Mouse (Mus musculus) right cerebral cortex, postnatal 14 days (tissue): ENCODE measurements around the gene A030014E15Rik.
"Not testable (repeated sequence)": the region's sequence is repeated elsewhere in the genome, so short reads cannot be mapped to it uniquely, and the experiment has no call there.

Experiments used
- DNase-seq: peaks from one replicate; pipeline ENCODE4 v3.0.0; 2022

Gene A030014E15Rik

GRCm38 (mm10) chr1:82924650-82925049, at the start of gene A030014E15Rik:
A030014E15Rik (plus strand) TSS chr1:82924917.
- DNase-seq = no peak

DNA sequence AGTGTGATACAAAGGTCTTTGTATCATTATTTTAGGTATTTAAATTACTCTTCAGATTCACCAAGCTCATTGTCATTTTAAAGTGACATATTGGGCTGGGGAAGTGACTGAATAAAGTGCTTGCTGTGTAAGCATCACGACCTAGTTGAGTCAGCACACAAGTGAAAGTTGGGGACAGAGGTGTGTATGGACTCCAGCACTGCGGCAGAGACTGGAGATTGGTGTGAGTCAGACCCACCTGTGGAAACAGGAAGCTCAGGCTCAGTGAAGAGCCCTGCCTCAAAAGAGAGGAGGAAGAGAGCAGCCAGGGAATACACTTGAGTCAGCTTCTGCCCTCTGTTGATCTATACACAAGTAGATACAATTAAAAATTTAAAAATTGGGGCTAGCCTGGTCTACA, 45.5 kb upstream of the A030014E15Rik start:
- no peak for DNase-seq

- no peak for DNase-seq
Measured at GRCm38 (mm10) chr1:82880196-82880595, 44.5 kb upstream of the A030014E15Rik start.

DNA sequence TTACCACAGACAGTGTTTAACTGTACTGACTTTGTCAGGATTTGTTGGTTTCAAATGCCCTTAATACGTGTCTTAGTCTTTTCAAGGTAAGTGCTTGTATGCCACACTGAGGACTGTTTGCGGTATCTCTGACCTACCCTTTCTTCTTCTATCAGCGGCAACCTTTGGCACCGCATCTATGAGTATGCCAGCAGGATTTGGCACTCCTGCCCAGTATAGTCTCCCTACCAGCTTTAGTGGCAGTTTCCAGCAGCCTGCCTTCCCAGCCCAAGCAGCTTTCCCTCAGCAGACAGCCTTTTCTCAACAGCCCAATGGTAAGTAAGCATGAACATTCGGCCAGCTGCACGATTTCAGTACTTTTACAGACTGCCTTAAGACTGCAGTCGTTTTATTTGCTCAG, 31.4 kb upstream of the A030014E15Rik start:
- DNase-seq = no peak

DNA sequence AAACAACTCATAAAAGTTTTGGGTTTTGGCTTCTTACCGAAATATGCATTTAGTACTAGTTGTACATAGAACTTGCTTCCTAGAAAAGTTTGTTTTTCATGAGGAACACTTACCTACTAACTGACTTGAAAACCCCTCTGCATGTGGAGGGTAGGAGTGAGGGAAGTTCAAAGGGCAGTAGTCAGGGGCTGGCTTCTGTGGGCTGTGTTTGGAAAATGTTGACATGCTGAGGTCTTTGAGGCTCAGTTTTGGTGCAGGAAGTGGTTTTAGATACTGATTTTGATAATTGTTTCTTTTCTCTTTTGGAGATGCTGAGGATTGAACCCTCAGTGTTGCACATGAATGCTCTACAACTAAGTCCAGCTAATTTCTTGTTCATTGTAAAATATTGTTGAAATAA, 24.1 kb upstream of the A030014E15Rik start:
- no peak for DNase-seq

- DNase-seq = no peak
Measured at GRCm38 (mm10) chr1:82901201-82901600, 23.5 kb upstream of the A030014E15Rik start.

GRCm38 (mm10) chr1:82905886-82906285, 18.8 kb upstream of the A030014E15Rik start:
- DNase-seq = no peak

- DNase-seq = no peak
Measured at GRCm38 (mm10) chr1:82913025-82913424, 11.7 kb upstream of the A030014E15Rik start, which contains the start of gene A030005L19Rik. A030005L19Rik (plus strand) TSS chr1:82913325.

DNA sequence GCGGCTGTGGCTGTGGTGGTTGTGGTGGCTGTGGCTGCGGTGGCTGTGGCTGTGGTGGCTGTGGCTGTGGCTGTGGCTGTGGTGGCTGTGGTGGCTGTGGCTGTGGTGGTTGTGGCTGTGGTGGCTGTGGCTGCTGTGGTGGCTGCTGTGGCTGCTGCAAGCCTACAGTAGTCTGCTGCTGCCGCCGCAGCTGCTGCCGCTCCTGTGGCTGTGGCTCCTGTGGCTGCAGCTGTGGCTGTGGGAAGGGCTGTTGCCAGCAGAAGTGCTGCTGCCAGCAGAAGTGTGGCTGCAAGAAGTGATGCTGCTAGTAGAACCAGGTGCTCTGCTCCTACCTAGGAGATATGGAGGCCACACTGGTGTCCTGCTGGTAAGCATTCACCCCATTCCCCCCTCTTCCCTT, 11.3 kb upstream of the A030014E15Rik start:
- DNase-seq = not testable (repeated sequence)

- DNase-seq = not testable (repeated sequence)
Measured at GRCm38 (mm10) chr1:82930558-82930957, 5.8 kb downstream of the A030014E15Rik start.

- DNase-seq = not testable (repeated sequence)
Measured at GRCm38 (mm10) chr1:82931326-82931725, 6.6 kb downstream of the A030014E15Rik start, which contains the start of gene Gm6217. Gm6217 (minus strand) TSS chr1:82931399.

DNA sequence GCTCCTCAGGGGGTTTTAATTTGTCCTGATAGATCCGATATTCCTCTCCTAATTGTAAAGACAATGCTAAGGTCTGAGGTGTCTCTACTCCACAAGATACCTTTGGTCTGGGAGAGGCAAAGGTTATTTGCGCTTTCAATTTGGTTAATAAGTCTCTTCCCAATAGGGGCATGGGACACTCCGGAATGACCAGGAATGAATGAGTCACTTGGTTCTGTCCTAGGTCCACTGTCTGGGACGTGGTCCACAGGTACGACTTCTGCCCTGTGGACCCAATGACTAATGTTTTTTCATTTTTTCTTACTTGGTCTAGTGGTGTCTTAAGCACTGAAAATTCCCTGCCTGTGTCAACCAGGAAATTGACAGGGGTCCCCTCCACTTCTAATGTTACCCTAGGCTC, 13.9 kb downstream of the A030014E15Rik start:
- DNase-seq = no peak

DNA sequence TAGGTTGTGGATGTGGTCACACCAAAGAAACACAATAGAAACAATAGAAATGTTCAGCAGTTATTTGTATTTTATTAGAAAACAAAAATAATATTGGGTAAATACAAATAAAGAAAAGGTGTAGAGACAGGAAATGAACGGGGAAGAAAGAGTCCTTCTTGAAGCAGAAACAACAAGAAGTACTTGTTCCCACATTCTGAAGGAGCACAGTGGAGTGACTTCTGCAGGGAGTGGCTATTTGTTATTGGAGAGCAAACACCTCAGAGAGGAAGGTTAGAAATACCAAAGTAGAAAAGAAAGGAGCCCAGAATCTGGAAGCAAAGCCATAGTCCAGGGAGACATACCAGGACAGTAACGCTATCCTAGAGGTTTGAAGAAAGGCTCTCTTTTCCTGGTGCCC, 17.8 kb downstream of the A030014E15Rik start:
- DNase-seq = not testable (repeated sequence)

DNA sequence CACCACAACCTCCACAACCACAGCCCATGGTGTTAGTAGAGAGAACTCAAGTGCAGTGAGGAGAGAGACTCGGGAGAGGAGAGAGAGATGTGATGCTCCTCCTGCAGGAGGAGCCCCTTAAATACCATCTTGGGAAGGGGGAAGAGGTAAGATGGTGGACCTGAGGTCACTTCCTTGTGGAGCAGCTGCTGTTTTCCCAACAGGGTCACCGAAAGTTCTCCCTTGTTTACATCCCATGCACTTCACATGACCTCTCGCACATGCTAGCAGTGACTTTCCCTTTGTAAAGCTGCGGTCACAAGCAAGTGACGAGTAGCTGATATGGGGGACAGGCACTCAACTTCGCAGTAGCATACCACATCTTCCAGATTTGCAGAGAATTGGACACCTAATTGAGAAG, 18.6 kb downstream of the A030014E15Rik start, which contains the start of gene A030003K21Rik:
Gene A030003K21Rik (minus strand): TSS at position 94 of the 400 bp plus-strand sequence.
- DNase-seq = not testable (repeated sequence)

DNA sequence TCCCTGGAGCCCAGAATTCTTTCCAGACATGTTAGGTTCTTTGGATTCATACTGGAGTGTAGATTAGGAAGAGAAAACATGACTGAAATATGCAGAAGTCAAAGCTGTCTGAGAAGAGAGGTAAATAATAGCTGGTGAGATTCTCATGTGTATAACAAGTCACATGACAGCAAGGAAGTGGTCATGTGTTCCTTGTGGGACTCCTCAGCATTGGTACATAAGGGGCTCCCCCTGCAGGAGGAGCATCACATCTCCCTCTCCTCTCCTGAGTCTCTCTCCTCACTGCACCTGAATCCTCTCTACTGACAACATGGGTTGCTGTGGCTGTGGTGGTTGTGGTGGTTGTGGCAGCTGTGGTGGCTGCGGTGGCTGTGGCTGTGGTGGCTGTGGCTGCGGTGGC, 21.3 kb downstream of the A030014E15Rik start:
- DNase-seq = not testable (repeated sequence)

- no peak for DNase-seq
Measured at GRCm38 (mm10) chr1:82948601-82949000, 23.9 kb downstream of the A030014E15Rik start.

- DNase-seq = not testable (repeated sequence)
Measured at GRCm38 (mm10) chr1:82955913-82956312, 31.2 kb downstream of the A030014E15Rik start, which contains the start of gene Gm7544. Gm7544 (minus strand) TSS chr1:82956013.

GRCm38 (mm10) chr1:82959870-82960385, 35.2 kb downstream of the A030014E15Rik start, which contains the start of gene Gm47955:
Gm47955 (plus strand) TSS chr1:82960286.
- no peak for DNase-seq

DNA sequence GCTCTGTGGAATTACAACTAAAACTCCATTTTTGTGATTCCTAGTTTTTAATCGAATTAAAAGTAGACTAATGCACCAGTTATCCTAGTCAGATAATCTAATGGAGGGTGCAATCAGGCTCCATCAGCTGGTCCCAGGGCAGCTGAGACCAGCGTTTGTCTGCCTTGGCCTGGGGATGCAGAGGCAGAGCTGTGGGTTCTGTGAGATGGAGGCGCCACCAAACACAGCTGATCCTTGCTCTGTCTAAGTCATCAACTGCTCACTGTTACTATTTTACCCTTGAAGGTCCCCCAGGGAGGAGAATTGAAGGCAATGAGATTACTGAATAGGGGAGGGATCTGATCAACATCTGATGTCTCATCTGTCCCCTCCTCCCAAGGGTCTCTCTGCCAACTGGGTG, 41.7 kb downstream of the A030014E15Rik start:
- no peak for DNase-seq

GRCm38 (mm10) chr1:82972046-82972445, 47.3 kb downstream of the A030014E15Rik start:
- DNase-seq = no peak

- no peak for DNase-seq
Measured at GRCm38 (mm10) chr1:82973244-82973643, 48.5 kb downstream of the A030014E15Rik start.

DNA sequence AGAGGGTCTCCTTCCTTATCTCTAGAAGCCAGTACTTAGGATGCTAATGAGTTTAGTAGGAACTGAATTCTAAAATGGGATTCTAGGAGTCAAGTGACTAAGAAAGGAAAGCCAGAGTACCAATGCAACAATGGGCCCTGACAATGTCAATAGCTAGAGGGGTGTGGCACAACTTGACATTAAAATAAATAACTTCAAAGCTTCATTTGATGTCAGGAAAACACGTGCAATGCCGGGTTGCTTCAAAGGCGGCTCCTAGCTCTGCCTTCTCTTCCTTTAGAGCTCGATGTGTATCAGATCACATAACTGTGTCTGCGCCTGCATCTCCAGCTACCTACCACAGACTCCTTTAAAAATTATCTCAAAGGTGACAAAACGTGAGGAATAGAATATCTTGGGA, 49.2 kb downstream of the A030014E15Rik start:
- DNase-seq = no peak

DNA sequence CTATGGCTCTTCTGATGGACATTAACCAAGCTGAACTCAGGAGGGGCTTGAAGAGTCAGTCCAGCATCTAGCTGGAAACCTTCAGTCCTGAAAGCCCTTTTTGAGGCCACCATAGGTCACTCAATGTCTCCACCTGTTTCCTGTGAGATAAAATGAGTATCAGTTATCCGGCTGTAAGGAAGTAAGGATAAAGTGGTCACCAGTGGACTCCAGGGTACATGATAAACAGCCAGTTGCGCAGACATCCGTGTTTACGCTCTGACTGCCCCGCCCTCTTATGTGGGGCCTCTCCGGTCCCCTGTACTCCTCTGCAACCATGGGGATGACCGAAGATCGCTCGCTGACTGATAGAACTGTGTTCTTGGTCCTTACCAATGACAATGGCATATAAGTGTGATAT, 49.6 kb downstream of the A030014E15Rik start:
- DNase-seq = no peak
